26 mouse cellular contexts compared by ENCODE assay signal in the genomic region with DNA sequence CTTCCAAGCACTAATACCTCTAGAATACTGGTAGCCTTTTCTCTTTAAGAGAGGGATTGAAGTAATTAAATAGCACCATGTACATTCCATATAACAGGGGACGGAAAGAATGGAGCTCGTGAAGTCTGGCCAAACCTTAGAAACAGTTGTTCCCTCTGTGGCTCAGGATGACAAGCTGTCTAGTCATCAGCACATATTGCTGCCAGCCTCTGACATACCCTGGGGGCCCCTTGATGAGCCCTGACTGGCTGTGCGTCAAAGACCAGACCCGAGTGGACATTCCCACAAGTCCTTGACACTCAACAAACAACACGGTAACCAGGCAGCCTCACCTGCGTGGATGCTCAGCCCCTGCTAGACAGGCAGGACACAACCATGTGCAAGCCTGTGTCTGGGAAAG. TPM values are rescaled to one million over a fixed set of nuclear protein-coding genes. Genes with fewer than 3 reads are reported as not detected.
DNase-seq lines count a peak whose midpoint lies in the region; ATAC-seq and TF ChIP-seq lines count a peak whose summit lies in the region.
"Had no signal": no experiment of that assay in that cellular context is flagged by ENCODE, and none has a peak within 500 bp of the region (broad histone marks: within the 10 kb centered on the region; RNA-seq: fewer than 3 reads in every experiment).

No protein-coding gene starts in this region.

- ATAC-seq in limb, embryonic 13.5 days (ENCODE audit: low FRiP score, low read depth): no peak
- ATAC-seq: intestine, embryonic 15.5 days; liver, postnatal 0 days had no signal

- H3K27me3 ChIP-seq in heart, embryonic 10.5 days (ENCODE audit: insufficient read depth, poor library complexity, severe bottlenecking): no peaks in the 10 kb centered on the region
- H3K27me3 ChIP-seq in limb, embryonic 13.5 days: no peaks in the 10 kb centered on the region
- H3K27me3 ChIP-seq: intestine, embryonic 15.5 days; midbrain, embryonic 12.5 days; neural tube, embryonic 12.5 days had no signal

- no peak for TF ChIP-seq POLR2A in brain, embryonic 14.5 days (IDR thresholded peaks at IDR 0.05; ENCODE audit: borderline replicate concordance, extremely low read depth, insufficient read depth, insufficient read length, poor library complexity, severe bottlenecking)

- H3K4me3 ChIP-seq in heart, embryonic 10.5 days: no peak overlapping the region
- H3K4me3 ChIP-seq in limb, embryonic 13.5 days: no peak overlapping the region
- H3K4me3 ChIP-seq: heart, adult 2 months; hindbrain, embryonic 10.5 days; intestine, embryonic 15.5 days; midbrain, embryonic 12.5 days; neural tube, embryonic 12.5 days had no signal

- DNase-seq in heart, embryonic 10.5 days (ENCODE audit: low spot score): no peak
- no peak for DNase-seq in heart, postnatal 25 days (ENCODE audit: low spot score)
- DNase-seq in 3T3-L1 (ENCODE audit: low read depth, low spot score): peak; percentile 80
- peak; percentile 29 for DNase-seq in brain, embryonic 14.5 days (ENCODE audit: low read depth)
- no peak for DNase-seq in urinary bladder, postnatal 36 days (ENCODE audit: low spot score in 2 of 2)
- DNase-seq in thymus, postnatal 4 days: no peak
- DNase-seq: adrenal gland, postnatal 14 days; cerebellum, adult 11 months; cerebellum, postnatal 25 days; gastrocnemius, postnatal 25 days; heart, adult 2 months; kidney, adult 9 months; kidney, postnatal 36 days; layer of hippocampus, adult 9-11 months; liver, postnatal 0 days; lung, postnatal 10 days; spleen, adult 18-20 months had no signal

- intact Hi-C loops in heart, postnatal 25 days (cut with DNase I): no loop called here

- peaks cover 56% of the 10 kb centered on the region for H3K36me3 ChIP-seq in heart, embryonic 10.5 days
- peaks cover 59% of the 10 kb centered on the region for H3K36me3 ChIP-seq in limb, embryonic 13.5 days

- H3K9me3 ChIP-seq in heart, embryonic 10.5 days: no peaks in the 10 kb centered on the region; the same call in 1 of the 2 replicates
- no peaks in the 10 kb centered on the region for H3K9me3 ChIP-seq in limb, embryonic 13.5 days
- H3K9me3 ChIP-seq: hindbrain, embryonic 10.5 days; intestine, embryonic 15.5 days; midbrain, embryonic 12.5 days; neural tube, embryonic 12.5 days had no signal

- peaks cover 26% of the 10 kb centered on the region for H3K4me1 ChIP-seq in heart, embryonic 10.5 days
- H3K4me1 ChIP-seq in limb, embryonic 13.5 days: peaks cover 26% of the 10 kb centered on the region
- H3K4me1 ChIP-seq: intestine, embryonic 15.5 days; neural tube, embryonic 12.5 days had no signal

- H3K27ac ChIP-seq in heart, embryonic 10.5 days: 0 out of 2 replicates have a peak overlapping the region, but pooled peaks have one; percentile 33
- H3K27ac ChIP-seq in limb, embryonic 13.5 days: peak overlapping the region; percentile 72
- H3K27ac ChIP-seq: heart, adult 2 months; hindbrain, embryonic 10.5 days; intestine, embryonic 15.5 days; midbrain, embryonic 12.5 days; neural tube, embryonic 12.5 days had no signal

- no peak for TF ChIP-seq CTCF in brain, embryonic 14.5 days (IDR thresholded peaks at IDR 0.05; ENCODE audit: borderline replicate concordance, extremely low read depth, insufficient read depth, insufficient read length)

- no peak overlapping the region for H3K9ac ChIP-seq in limb, embryonic 13.5 days
- H3K9ac ChIP-seq: intestine, embryonic 15.5 days; liver, postnatal 0 days; midbrain, embryonic 12.5 days; neural tube, embryonic 12.5 days had no signal

- no peak overlapping the region for H3K4me2 ChIP-seq in limb, embryonic 13.5 days (replicated peaks)
- H3K4me2 ChIP-seq: intestine, embryonic 15.5 days; midbrain, embryonic 12.5 days; neural tube, embryonic 12.5 days had no signal

- WGBS in heart, embryonic 10.5 days: 74% methylated on average over 6 of the region's 6 CpGs
- 65% methylated on average over 6 of the region's 6 CpGs for WGBS in limb, embryonic 13.5 days

RNA-seq across cellular contexts. Expression of a gene that starts 36.6 kb away (rescaled TPM):
- polyA plus RNA-seq in heart, embryonic 10.5 days (2016; fragmentation: Nextera tagmentation; extraction: Ambion mirVana): not detected in 2 replicates
- total RNA-seq in heart, postnatal 25 days (2021): not detected
- 0.08 and 0.28 TPM in 2 replicates for polyA plus RNA-seq in brain, embryonic 14.5 days (2012; rRNA removed)
- 0.11 TPM in 1 of 2 replicates, not detected in the other for polyA plus RNA-seq in limb, embryonic 13.5 days (2015; fragmentation: Nextera tagmentation; extraction: Ambion mirVana)
- total RNA-seq: adrenal gland, postnatal 14 days; gastrocnemius, postnatal 25 days; heart, adult 2 months; liver, adult 2 months; megakaryocyte progenitor cell, adult 5-6 weeks; monocyte, adult 5-6 weeks had no signal
- polyA plus RNA-seq: heart, adult 2 months; heart, embryonic 16.5 days; hindbrain, embryonic 10.5 days; intestine, embryonic 15.5 days; liver, adult 2 months; liver, postnatal 0 days; neural tube, embryonic 12.5 days had no signal

RNA-seq across cellular contexts. Expression of a gene that starts 37.8 kb away (rescaled TPM):
- polyA plus RNA-seq in heart, embryonic 10.5 days (2016; fragmentation: Nextera tagmentation; extraction: Ambion mirVana): 14.5 and 15.3 TPM in 2 replicates
- total RNA-seq in heart, postnatal 25 days (2021): 10 to 100 TPM; 11.9 to 13.0 TPM
- polyA plus RNA-seq in brain, embryonic 14.5 days (2012; rRNA removed): 14.6 and 17.9 TPM in 2 replicates
- polyA plus RNA-seq in limb, embryonic 13.5 days (2015; fragmentation: Nextera tagmentation; extraction: Ambion mirVana): 16.5 and 18.5 TPM in 2 replicates

RNA-seq across cellular contexts. Expression of a gene that starts 38.9 kb away (rescaled TPM):
- polyA plus RNA-seq in heart, embryonic 10.5 days (2016; fragmentation: Nextera tagmentation; extraction: Ambion mirVana): 120 and 123 TPM in 2 replicates
- 10 to 100 TPM; 35.4 to 37.0 TPM for total RNA-seq in heart, postnatal 25 days (2021)
- polyA plus RNA-seq in brain, embryonic 14.5 days (2012; rRNA removed): 298 and 341 TPM in 2 replicates
- 149 TPM in 2 replicates for polyA plus RNA-seq in limb, embryonic 13.5 days (2015; fragmentation: Nextera tagmentation; extraction: Ambion mirVana)

Comparison
In these comparisons a context has a peak if more than half of its experiments do, and no peak if none do; other contexts are left out.
1. DNase-seq: peak in 3T3-L1 (single experiment) and brain, embryonic 14.5 days (single experiment); none in heart, embryonic 10.5 days (single experiment), heart, postnatal 25 days (single experiment), urinary bladder, postnatal 36 days (0 of 2) and thymus, postnatal 4 days (single experiment).